16 mouse cellular contexts compared by ENCODE assay signal in genomic region chr4:154827181-154827580, GRCm38 (mm10). TPM values are rescaled to one million over a fixed set of nuclear protein-coding genes. Genes with fewer than 3 reads are reported as not detected.
DNase-seq lines count a peak whose midpoint lies in the region; ATAC-seq and TF ChIP-seq lines count a peak whose summit lies in the region.
"Had no signal": no experiment of that assay in that cellular context is flagged by ENCODE, and none has a peak within 500 bp of the region (broad histone marks: within the 10 kb centered on the region; RNA-seq: fewer than 3 reads in every experiment).

No protein-coding gene starts in this region.

- H3K27ac ChIP-seq in layer of hippocampus, adult 2 months, result peak overlapping the region; percentile 46; the same call in 1 of the 2 replicates
- H3K27ac ChIP-seq in forebrain, embryonic 13.5 days, result no peak overlapping the region
- H3K27ac ChIP-seq: embryonic facial prominence, embryonic 12.5 days; hindbrain, embryonic 13.5 days; kidney, postnatal 0 days; midbrain, embryonic 12.5 days; stomach, embryonic 15.5 days had no signal

- peaks cover 6% of the 10 kb centered on the region for H3K4me1 ChIP-seq in forebrain, embryonic 13.5 days
- H3K4me1 ChIP-seq: stomach, embryonic 15.5 days had no signal

- H3K4me3 ChIP-seq in layer of hippocampus, adult 2 months, result no peak overlapping the region
- no peak overlapping the region for H3K4me3 ChIP-seq in forebrain, embryonic 13.5 days
- H3K4me3 ChIP-seq: embryonic facial prominence, embryonic 12.5 days; hindbrain, embryonic 13.5 days; midbrain, embryonic 12.5 days; stomach, embryonic 15.5 days had no signal

- DNase-seq in heart, adult 18-20 months, result peak; percentile 73 to 86
- DNase-seq in heart, postnatal 4 days, result no peak
- peak; percentile 72 for DNase-seq in brain, adult 2 months (ENCODE audit: low read depth, low spot score)
- peak; percentile 37 for DNase-seq in cerebellum, adult 8-10 months
- peak; percentile 25 to 33 for DNase-seq in layer of hippocampus, adult 2 months (ENCODE audit: low spot score in 2 of 2)
- DNase-seq in B cell, adult 2 months, result no peak
- DNase-seq in spleen, postnatal 4 days (ENCODE audit: low spot score in 2 of 2), result no peak
- DNase-seq: lung, adult 2 months; right cerebral cortex, adult 18-20 months had no signal

- no peaks in the 10 kb centered on the region for H3K36me3 ChIP-seq in forebrain, embryonic 13.5 days (ENCODE audit: poor library complexity, severe bottlenecking)
- H3K36me3 ChIP-seq: embryonic facial prominence, embryonic 12.5 days; hindbrain, embryonic 13.5 days; midbrain, embryonic 12.5 days; stomach, embryonic 15.5 days had no signal

- H3K9ac ChIP-seq in forebrain, embryonic 13.5 days, result no peak overlapping the region
- H3K9ac ChIP-seq: embryonic facial prominence, embryonic 12.5 days; midbrain, embryonic 12.5 days; stomach, embryonic 15.5 days had no signal

- WGBS in forebrain, embryonic 13.5 days, result 88% methylated on average over 7 of the region's 7 CpGs

- peaks cover 84% of the 10 kb centered on the region for H3K27me3 ChIP-seq in forebrain, embryonic 13.5 days
- H3K27me3 ChIP-seq: embryonic facial prominence, embryonic 12.5 days; stomach, embryonic 15.5 days had no signal

- no peaks in the 10 kb centered on the region for H3K9me3 ChIP-seq in forebrain, embryonic 13.5 days (replicated peaks)
- H3K9me3 ChIP-seq: embryonic facial prominence, embryonic 12.5 days; hindbrain, embryonic 13.5 days; midbrain, embryonic 12.5 days; stomach, embryonic 15.5 days had no signal

- ATAC-seq in forebrain, embryonic 13.5 days, result no peak

- H3K4me2 ChIP-seq in forebrain, embryonic 13.5 days, result no peak overlapping the region
- H3K4me2 ChIP-seq: embryonic facial prominence, embryonic 12.5 days; hindbrain, embryonic 13.5 days; midbrain, embryonic 12.5 days; stomach, embryonic 15.5 days had no signal

- no peak for TF ChIP-seq CTCF in layer of hippocampus, adult 2 months (conservative IDR thresholded peaks at IDR 0.05)

RNA-seq across cellular contexts. Expression of gene Ttc34, which starts 10.1 kb away (rescaled TPM):
- under 1 TPM; 0.15 to 0.18 TPM for total RNA-seq in heart, adult 18-20 months (2021)
- total RNA-seq in heart, postnatal 4 days (2021), result under 1 TPM; 0.26 to 0.41 TPM
- total RNA-seq in layer of hippocampus, adult 2 months (2021), result 1 to 10 TPM; 4.0 to 4.1 TPM
- 0.31 and 0.45 TPM in 2 replicates for polyA plus RNA-seq in forebrain, embryonic 13.5 days (2015; fragmentation: Nextera tagmentation; extraction: Ambion mirVana)

RNA-seq across cellular contexts. Expression of gene Mmel1, which starts 42.2 kb away (rescaled TPM):
- total RNA-seq in heart, adult 18-20 months (2021), result under 1 TPM; 0.10 to 0.13 TPM
- total RNA-seq in heart, postnatal 4 days (2021), result under 1 TPM; 0.21 to 0.72 TPM
- total RNA-seq in layer of hippocampus, adult 2 months (2021), result under 1 TPM; 0.29 to 0.44 TPM
- 0.12 and 0.24 TPM in 2 replicates for polyA plus RNA-seq in forebrain, embryonic 13.5 days (2015; fragmentation: Nextera tagmentation; extraction: Ambion mirVana)
- polyA plus RNA-seq: kidney, postnatal 0 days; limb, embryonic 11.5 days had no signal

Comparison
In these comparisons a context has a peak if more than half of its experiments do, and no peak if none do; other contexts are left out.
1. DNase-seq: peak in heart, adult 18-20 months (2 of 2), brain, adult 2 months (single experiment), cerebellum, adult 8-10 months (single experiment) and layer of hippocampus, adult 2 months (2 of 2); none in heart, postnatal 4 days (single experiment), B cell, adult 2 months (0 of 2) and spleen, postnatal 4 days (0 of 2).